Mouse (Mus musculus): Measurements from ENCODE around the gene Cep170b.

Gene Cep170b

DNA sequence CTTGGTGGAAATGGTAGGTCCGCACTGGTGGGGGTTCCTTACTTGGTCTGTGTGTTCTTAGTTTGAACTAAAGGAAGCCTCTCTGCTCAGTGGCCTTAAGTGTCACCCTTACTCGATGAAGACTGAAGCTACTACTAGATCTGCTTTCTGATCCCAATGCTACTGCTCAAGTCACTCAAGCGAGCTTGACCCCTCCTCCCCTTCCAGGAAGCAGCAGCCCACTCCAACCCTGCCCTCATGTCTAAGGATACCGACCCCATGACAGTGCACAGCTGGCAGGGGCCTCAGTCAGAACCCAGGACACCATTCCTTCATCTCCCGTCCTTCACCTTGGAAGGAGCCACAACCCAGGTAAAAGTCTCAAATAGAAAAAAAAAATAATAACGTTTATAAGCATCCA is at the start of gene Cep170b:
Gene Cep170b, plus strand, starts transcription at position 240 of the 400 bp plus-strand sequence.
- peak; percentile 52 for DNase-seq

DNA sequence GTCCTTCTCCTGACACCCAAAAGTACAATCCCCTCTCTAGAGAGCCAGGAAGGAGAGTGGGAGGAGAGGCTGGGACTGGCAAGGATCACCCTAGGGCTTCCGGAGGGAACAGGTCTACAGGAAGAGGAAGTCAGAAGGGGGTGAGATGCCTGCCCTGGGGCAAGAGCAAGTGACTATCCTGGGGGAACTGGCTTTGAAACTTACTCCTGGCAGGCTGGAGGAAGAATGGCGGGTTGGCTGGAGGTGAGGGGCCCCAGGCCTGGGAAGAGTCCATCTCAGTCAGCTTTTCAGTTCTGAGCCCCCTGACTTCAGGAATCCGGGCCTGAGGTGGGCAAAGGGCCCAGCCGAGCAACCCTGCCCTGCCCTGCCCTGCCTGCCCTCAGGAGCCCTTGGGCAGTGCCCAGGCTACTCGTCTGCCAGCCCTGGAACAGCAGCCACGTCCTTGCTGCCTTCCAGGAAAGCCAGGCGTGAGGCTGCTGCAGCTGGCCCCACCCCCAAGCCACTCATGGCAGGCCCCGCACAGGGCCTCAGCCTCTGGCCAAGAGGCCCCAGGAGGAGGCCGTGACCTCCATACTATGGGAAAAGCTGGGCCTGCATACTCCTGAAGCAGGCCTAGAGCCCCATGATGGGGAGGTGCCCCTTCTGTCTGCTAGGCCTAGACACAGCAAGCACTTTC is 49.4 kb upstream of the Cep170b start:
- no peak for DNase-seq

DNA sequence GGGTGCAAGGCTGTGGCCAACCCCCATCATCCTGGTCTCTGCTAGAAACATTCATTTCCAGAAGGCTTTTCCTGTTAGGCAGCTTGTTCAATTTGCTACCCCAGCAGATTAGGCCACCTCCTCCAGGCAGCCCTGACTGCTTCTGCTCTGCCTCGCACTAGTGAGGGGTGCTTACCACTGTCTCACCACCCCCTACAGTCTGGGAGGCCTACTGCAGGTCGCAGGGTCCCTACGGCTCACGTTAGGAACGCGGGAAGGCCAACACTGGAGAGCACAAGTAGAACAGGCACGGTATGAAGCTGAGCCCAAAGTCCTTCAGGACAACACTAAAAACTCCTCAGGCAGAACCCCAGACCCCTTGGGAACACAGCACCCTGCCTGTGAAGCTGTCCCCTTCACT is 48.4 kb upstream of the Cep170b start:
- DNase-seq: no peak

DNA sequence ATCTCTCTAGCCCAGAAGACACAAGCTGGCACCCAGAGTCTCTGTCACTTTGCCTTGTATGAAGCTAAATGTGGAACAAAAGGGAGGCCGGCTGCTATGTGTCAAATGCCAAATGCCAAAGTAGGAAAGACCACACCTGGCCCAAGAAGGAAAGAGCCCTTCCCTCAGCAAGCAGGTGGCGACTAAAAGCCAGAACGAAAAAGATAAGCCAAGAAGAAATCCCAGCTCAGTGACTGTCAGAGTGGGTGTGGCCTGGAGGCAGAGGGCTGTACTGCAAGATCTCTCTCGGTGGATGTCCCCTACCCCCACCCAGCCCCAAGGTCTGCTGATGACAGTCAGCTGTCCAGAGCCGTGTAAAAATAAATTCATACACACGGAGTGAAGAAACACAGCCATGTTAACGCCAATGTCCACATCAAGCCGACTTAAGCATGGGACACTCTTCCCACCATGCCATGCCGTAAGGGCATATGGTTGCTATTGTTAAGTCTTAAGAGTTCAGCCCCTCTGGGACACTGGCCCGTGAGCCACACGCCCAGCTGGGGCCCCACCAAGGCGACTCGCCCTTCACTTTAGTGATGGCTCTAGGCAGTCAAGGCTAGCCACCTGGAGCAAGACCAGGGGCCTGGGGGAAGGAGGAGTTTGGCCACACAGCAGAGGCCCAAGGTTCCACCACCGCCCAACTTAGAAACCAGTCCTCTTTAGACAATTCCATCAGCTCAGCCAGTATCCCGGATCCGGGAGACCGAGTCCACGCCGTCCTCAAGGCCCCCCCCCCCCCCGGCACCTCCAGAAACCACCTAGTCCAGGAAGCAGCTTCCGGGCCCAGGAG is 47.3 kb upstream of the Cep170b start:
- no peak for DNase-seq

DNA sequence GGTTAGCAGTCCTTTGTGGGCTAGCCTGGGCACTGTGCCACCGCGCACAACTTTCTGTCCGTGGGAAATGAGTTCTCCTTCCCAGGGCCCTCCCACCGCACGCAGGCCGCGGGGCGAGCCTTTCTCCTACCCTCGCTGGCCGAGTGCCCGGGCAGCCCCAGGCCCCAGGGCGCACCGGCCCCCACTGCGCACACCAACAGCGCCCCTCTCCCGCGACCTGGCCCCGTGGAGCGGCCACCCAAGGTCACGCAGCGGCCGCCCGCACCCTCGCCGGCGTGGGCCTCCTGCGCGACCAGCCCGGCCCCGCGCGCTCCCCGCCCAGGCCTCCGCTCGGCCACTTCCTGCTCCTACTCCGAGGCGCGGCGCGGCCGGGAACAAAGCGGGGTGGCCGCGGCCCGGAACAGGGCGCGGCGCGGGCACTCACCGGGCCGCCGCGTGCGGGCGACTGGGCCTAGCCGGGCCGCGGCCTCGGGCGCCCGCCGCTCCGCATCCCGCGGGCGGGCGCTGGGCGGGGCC is 46.6 kb upstream of the Cep170b start:
- DNase-seq: no peak

DNA sequence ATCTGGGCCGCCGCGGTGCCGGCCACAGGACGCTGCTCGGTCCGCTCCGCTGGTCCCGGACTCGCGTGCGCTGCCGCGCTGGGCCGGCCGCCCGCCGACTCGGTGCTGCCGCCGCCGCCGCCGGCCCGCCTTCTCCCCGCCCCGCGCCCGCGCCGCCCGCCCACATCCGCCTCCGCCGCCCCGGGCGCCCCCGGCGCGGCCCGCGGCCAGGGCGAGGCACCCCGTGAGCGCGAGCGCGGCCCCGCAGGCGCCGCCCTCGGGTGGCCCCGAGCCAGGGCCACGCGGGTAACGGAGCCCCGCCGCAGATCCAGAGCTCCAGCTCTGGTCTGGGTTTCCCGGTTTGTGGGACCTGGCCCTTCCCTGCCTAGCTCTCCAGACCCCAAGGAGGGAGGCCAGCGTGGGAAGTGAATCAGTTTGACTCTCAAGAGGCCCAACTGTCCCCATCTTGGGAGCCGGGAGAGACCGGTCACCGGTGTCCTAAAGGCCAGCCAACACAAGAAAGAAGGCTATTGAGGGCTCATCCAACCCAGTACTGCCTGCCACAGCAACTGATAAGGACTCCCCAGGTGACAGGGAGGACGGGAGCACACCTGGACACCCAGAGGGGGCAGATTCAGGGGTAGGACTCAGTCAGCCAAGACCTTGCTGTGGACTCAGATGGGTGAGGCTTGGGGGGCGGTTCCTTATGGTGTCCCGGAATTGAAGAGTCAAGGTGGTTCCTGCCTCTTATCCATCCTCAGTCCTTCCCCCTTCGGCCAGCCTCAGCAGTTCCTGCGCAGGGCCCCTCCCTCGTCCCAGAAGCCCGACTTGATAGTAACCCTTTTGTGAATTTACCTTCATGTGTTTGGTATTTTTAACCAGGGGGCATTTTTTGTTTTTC is 45.9 kb upstream of the Cep170b start, which contains the start of gene Akt1:
Gene Akt1, minus strand, starts transcription at position 753 of the 880 bp plus-strand sequence.
- DNase-seq: peak; percentile 59

DNA sequence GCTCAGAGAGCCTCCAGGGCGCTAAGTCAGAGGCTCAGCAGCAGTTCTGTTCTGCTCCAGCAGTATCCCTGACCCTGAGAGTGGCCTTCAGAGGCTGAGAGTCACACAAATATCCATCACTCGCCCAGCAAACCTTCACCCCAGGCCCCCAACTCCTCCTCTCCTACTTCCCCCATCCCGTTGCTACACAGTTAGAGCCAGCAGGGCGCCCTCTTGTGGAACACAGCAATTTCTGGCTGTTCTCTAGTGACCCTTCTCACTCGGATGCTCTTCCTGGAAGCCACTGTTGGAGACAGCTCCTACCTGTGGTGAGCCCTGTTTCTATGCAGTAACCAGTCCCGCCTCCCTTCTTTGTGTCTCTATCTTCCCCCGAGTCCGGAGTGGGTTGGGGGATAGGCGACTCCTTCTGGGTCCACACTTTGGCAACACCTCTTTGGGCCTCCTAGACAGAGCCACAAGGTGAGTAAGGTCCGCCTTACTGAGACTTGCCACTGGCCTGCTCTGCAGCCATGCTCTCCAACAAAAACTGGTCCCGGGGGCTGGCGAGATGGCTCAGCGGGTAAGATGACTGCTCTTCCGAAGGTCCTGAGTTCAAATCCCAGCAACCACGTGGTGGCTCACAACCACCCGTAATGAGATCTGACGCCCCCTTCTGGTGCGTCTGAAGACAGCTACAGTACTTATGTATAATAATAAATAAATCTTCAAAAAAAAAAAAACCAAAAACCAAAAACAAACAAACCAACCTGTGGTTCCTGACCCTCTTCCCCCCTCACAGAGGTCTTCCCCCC is 44.8 kb upstream of the Cep170b start:
- peak; percentile 75 for DNase-seq

DNA sequence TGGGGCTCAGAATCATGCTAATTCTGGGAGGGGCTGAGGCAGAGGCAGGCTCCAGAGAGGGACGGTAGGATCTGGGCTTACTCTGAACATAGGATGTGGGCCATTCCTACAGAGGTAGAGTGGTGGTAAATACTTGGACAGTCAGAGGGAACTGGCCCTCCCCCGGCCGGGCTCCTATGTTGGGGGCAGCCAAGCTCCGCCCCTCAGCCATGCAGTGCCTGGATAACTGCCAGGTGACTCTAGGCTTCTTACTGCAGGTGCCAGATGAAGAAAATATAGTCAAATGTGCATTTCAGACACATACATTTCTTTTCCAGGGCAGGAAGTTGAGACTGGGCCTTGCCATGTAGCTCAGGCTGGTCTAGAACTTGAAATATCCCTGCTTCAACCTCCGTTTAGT is 43.2 kb upstream of the Cep170b start:
- DNase-seq: no peak

DNA sequence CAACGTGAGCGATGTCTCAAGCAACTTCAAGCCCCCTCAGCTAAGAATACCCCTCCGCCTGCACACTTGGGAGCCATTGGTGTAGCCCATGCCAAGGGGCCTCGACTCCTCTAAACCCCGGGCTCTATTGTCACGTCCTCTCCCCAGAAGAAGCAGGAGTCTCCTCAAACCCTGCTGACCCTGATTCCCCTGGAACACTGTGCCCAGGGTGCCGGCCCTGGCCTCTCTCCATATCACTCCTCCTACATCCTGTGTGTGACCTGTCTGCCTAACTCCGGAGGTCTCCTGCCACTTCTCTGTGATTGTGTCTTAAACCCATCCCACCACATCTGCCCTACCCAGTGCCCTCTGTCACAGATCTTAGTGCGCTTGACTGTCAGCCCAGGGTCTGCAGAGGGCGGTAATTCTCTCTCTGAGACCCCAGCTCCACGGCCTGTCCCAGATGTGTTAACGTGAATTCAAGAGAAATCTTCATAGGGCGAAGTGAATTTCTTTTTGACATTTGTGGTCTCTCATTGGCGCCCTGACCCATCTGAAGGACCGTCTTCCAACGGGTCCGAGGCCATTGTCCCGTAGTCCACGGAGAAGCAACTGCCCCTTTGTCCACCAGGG is 42.2 kb upstream of the Cep170b start:
- no peak for DNase-seq

DNA sequence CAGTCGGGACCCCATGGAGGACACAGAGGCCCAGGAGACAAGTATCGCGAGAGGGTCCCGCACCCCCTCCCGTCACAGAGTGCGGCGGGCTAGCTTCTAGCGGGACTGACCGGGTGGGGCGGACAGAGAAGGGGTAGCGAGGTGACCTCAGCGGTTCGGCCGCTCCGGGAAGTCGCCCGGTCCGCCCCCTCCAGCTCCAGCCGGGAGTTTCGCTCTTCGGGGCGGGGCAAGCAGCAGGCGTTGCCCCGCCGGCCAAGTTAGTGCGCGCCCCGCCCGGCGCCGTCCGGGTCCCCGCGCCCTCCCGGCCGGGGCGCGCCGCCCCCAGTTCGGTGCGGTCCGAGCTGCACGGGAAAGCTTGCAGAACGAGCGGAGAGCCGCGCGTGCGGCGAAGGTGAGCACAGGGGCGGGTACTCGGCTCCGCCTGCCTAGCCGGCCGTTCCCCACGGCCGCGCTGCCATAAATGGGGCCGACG is 41.7 kb upstream of the Cep170b start, which contains the start of gene Zbtb42:
Gene Zbtb42, plus strand, starts transcription at position 274 of the 472 bp plus-strand sequence.
- DNase-seq: peak; percentile 67

DNA sequence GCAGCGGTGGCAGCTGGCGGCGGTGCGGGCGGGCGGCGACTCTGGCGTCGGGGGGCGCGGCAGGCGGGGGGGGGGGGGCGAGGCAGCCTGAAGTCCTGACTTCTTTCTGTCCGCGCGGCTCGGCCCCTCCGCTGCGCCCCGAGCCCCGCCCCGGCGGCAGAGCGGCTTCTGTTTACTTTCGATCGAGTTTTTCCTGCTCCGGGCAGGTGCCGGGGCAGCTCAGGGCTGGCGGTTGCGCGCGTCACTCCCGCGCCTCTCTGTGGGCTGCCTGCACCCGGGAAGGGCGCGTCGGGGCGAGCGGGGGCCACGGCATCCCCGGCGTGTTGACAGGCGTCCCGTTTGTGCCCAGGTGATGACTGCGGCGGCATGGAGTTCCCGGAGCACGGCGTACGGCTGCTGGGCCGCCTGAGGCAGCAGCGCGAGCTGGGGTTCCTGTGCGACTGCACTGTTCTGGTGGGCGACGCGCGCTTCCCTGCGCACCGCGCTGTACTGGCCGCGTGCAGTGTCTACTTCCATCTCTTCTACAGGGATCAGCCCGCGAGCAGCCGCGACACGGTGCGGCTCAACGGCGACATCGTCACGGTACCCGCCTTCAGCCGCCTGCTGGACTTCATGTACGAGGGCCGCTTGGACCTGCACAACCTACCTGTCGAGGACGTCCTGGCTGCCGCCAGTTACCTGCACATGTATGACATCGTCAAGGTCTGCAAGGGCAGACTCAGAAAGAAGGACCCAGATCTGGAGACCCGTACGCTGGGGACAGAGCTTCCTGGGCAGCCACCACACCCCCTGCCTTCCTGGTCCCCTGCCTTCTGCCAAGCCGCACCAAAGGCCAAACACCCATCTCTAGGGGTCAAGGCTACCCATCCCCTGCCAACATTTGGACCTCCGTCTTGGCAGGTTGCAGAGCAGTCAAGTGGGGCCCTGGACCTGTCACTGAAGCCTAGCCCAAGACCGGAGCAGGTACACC is 40.9 kb upstream of the Cep170b start:
- no peak for DNase-seq

DNA sequence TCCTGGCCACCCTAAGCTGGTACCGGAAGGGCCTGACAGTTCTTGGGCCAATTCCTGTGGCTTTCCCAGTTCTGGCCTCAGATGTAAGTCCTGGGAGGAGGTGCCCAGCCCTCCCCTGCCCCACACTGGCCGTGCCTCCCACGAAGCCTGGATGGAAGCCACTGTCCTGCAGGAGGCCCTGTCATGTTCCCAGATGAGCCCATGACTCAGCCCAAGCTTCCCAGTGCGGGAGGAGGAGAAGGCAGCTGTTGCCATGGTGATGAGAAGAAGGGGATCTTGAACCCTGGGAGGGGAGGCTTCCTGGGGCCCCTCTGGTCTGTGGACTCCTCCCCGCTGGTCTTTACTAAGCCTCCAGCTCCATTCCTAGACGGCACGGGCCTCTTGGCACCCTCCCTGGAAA is 36.9 kb upstream of the Cep170b start:
- no peak for DNase-seq

DNA sequence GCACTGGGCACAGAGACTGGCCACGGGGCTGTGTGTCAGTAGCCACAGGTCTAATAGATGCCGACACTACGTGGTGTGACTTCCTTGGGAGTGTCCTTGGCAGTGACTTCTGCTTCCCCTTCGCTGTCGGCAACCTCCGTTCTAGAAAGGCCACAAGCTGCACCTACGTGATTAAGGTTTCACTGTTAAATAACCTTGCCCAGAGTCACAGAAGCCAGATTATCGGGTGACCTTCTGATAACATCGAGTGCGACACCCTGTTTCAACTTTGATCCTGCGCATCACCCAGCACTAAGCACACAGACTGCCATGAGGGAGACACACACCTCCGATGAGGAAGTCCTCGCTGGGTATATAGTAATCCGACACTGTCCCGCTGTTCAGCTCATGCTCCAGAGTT is 31.8 kb upstream of the Cep170b start:
- DNase-seq: no peak

DNA sequence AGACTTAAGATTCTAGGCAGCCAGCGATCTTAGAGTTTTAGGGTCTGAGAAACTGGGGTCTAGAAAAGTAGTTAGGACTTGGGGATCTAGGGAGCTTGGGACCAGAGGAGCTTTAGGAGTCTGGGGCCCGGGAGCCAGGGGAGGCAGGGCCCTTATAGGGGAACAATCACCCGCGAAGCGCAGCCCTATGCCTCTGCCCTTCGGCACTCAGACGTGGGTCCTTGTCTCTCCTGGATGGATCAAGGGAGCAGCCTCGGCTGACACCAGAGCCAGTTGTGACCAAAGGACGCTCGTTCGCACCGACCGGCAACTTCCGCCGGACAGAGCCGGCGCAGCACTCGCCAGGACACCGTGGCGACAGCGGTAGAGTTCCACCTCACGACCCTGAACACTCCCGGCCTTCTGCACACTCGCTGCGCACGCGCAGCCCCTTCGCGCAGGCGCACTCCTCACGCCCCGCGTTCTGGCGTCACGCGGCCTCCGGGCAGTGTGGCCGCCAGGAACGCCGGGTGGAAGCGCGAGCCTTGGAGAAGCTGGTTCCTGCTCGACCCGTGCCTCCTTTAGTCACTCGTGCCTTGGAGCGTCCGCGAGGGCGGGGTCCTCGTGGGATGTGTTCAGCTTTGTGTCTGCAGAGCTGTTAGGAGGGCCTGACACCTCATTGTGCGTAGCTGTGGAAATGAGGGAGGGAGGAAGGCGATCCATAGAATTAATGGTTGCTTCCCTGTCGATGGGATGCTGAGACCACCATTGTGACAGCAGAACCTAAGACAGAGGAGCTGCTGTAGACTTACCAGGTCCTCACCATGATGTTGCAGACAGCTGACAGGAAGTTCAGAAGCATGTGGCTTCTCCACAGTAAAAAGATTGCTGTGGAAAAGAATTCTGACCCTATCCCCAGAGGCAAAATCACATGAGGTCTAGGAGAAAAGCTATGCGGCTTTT is 26.8 kb upstream of the Cep170b start:
- DNase-seq: peak; percentile 92

DNA sequence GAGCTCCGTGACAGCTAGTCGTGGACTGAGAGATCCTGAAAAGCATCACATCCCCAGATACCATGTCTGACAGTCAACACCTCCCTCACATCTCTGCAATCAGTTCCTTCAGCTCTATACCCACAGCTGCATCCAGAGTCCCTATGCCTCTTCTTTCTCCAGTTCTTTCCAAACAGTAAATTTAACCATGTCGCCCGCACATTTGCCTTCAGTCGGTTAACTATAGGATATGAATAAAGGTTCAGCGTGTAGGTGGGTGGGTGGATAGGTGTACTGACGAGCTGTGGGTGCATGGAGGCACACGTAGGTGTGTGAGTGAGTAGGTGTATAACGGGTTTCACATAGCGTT is 26.2 kb upstream of the Cep170b start:
- no peak for DNase-seq

DNA sequence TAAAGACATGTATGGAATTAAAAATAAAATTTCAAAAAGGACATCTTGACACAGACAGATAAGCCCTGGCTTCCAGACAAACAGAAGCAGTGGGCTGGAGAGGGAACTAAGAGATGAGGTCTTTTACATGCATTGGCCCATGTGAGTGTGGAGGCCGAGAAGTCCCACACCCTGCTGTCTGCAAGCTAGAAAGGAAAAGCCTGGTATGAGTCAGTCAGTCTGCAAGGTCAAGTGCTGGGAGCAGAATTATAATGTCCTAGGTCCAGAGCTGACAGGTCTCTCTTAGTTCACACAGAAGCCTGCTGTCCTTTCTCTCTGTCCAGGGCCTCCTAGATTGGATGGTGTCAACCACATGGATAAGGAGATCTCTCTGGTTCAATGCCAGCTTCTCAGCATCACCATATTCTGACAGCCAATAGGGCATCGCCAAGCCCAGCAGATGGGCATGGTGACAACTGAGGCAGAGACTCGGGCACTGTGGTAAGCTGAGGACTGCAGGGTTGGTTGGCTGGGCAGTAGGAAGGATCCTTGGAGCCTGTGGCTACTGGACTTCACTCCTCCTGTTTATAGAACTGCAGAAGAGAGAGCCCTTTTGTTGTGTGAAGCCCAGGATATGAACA is 23.3 kb upstream of the Cep170b start:
- DNase-seq: no peak

DNA sequence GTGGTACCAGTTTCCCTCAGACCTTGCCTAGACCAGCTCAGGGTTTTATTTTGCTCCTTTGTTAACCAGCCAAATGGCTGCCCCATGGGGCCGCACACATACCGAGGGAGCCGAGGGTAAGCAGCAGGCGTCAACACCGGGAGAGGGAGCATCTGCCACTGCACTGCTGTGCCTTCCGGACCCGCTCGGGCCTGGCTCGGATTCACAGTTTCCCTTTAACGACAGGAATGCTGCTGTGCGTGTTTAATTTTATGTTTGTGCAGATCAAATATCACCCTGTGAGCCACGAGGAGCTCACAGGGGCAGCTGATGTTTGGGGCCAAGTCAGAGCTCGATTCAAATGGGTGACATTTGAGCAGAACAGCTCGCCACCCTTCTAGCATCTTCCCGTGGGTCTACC is 19.7 kb upstream of the Cep170b start:
- no peak for DNase-seq

All from kidney, adult 11 months (tissue).